Mouse (Mus musculus) retina, postnatal 7 days (tissue): ENCODE results near the gene Apoa4.

ENCODE experiments used
- DNase-seq: peaks from one replicate; pipeline ENCODE4 v3.0.0-alpha.2; 2012; ENCODE audit warnings: low read depth, low spot score

Gene Apoa4

DNA sequence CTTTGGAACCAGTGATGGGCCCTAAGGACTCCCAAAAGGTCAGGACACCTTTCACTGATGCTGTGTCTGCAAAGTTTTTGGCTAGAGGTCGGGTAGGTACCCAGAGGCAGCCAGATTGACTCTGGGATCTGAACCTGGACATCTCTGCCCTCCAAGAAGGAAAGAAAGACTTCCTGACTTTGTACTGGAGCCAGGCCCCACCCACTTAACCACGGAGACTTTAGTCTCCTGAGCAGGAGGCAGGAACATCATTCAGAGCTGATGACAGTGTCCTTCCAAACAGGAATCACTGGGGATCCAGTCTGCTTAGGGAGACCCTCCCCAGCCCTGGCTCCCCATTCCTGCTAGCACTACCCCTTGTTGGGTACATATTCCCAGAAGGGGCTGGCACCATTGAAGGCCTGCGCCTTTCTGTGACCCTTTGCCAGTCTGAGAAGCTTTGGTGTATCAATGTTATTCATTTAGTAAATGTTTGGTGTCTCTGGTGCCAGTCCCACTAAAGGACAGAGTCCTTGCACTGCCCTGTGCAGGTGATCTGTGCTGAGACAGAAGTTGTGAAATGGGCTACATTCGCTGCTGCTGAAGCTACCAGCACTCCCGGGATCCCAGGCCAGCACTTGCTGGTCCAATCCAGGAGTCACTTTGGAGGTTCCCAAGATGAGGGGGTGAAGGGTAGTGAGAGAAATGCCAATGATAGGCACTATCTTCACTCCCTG, 15.4 kb upstream of the Apoa4 start:
- no peak for DNase-seq

- DNase-seq, result no peak
Measured at GRCm38 (mm10) chr9:46227064-46227614, 13.4 kb upstream of the Apoa4 start.

DNA sequence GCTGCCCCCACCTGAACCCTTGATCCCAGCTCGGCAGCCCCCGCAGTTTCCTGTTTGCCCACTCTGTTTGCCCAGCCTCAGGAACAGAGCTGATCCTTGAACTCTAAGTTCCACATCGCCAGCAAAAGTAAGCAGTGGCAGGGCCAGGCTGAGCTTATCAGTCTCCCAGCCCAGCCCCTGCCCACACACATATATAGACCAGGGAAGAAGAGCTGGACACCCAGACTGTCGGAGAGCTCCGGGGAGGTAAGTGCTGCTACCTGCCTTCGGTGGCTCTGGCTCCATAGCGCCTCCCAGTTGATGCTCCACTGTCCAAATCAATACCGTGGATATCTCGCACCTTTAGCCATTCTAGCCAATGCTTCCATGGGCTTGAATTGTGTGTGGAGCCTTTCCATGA, 12.0 kb upstream of the Apoa4 start, which contains the start of gene Apoa1:
Apoa1 (plus strand) TSS at position 90 of the 400 bp plus-strand sequence.
- no peak for DNase-seq

DNA sequence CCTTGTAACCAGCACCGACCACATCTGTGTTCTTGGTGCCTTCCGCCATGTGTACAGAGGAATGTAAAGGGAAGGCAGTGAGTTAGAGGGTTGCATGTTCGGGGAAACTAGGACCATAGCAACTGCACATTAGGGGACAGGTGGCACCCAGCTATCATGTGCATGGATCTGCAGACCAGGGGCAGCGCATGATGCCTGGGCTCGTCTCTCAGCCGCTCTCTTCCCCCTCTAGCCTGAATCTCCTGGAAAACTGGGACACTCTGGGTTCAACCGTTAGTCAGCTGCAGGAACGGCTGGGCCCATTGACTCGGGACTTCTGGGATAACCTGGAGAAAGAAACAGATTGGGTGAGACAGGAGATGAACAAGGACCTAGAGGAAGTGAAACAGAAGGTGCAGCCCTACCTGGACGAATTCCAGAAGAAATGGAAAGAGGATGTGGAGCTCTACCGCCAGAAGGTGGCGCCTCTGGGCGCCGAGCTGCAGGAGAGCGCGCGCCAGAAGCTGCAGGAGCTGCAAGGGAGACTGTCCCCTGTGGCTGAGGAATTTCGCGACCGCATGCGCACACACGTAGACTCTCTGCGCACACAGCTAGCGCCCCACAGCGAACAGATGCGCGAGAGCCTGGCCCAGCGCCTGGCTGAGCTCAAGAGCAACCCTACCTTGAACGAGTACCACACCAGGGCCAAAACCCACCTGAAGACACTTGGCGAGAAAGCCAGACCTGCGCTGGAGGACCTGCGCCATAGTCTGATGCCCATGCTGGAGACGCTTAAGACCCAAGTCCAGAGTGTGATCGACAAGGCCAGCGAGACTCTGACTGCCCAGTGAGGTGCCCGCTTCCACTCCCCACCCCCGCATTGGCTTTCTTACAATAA, 10.7 kb upstream of the Apoa4 start:
- DNase-seq, result peak; percentile 74

- DNase-seq, result no peak
Measured at GRCm38 (mm10) chr9:46230450-46230975, 10.0 kb upstream of the Apoa4 start.

DNA sequence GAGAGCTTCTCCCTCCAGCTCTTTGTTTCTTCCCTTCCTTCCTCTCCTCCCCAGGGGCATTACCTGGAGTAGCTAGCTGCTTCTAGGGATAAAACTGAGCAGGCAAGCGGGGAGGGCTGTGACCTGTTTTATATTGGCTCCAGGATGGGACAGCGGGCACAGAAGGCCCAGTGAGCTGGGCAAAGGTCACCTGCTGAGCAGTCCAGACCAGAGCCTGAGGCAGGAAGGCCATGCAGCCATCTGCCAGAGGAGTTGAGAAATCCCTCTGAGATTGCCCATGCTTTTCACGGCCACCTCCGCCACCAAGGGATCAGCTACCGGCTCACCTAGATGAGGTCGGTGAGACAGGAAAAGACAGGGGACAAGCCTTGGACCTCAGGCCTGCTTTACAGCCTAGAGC, 5.3 kb upstream of the Apoa4 start:
- no peak for DNase-seq

- DNase-seq, result no peak
Measured at GRCm38 (mm10) chr9:46235596-46235648, 5.1 kb upstream of the Apoa4 start, which contains the start of gene Apoc3. Gene Apoc3, minus strand, starts transcription at chr9:46235636.

GRCm38 (mm10) chr9:46235649-46236048, 4.8 kb upstream of the Apoa4 start:
- DNase-seq, result no peak

DNA sequence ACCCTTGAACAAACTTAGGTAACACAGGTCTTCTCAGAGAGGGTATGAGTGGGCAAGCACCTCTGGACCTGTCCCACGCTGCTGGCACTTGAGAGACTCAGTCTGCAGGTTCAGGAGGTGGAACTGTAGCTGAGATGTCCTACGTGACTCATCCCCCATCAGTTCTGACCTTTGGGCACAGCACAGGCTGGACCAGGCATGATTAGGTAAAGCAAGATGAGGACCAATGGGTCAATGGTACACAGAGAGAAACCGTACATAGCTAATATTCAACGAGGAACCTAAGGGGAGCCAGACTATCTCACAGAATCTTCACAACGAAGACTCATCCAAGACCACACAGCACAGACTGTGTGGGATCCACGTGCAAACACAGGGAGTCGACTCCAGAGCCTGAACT, 1.6 kb upstream of the Apoa4 start:
- DNase-seq, result no peak

GRCm38 (mm10) chr9:46241818-46242217, 1.3 kb downstream of the Apoa4 start:
- DNase-seq, result no peak

- DNase-seq, result no peak
Measured at GRCm38 (mm10) chr9:46243122-46243521, 2.6 kb downstream of the Apoa4 start.

DNA sequence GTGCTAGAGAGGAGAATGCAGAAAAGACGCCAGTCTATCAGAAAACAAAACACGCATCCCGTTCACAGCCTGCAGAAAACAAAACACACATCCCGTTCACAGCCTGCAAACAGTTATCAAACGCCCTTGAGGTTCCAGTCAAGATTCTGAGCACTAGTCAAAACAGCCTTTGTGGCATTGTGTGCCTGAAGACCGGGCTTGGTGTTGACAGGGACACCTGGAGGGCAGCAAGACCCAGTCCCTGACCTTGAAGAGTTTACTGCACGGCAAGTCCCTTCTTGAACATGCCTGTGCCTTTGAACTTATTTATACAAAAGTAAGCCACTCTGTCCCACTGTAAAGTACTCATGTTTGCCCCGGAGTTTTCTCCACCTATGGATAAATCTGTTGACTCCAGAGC, 3.1 kb downstream of the Apoa4 start:
- no peak for DNase-seq

- DNase-seq, result peak; percentile 84
Measured at GRCm38 (mm10) chr9:46246752-46247324, 6.3 kb downstream of the Apoa4 start.

GRCm38 (mm10) chr9:46256177-46256576, 15.7 kb downstream of the Apoa4 start:
- DNase-seq, result no peak

- DNase-seq, result no peak
Measured at GRCm38 (mm10) chr9:46256658-46257385, 16.3 kb downstream of the Apoa4 start.

DNA sequence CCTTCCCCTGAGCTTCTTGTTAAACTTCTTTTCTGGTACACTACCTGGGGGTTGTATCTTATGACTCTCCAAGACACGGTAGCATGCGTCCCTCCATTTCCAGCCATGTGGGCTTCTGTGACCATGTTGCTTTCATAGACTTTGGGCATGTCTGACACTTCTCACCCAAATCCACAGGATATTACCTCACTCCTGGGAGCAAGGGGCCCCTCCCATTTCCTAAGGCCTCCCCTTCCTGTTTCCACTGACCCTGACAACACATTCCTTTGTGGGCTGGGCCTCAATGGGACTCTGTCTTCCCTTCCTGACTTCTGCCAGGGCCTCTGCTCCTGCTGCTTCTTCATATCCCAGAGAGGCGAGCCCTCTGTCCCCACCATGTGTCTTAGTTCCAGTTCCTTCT, 17.1 kb downstream of the Apoa4 start:
- DNase-seq, result no peak

- DNase-seq, result no peak
Measured at GRCm38 (mm10) chr9:46259111-46259510, 18.6 kb downstream of the Apoa4 start.

DNA sequence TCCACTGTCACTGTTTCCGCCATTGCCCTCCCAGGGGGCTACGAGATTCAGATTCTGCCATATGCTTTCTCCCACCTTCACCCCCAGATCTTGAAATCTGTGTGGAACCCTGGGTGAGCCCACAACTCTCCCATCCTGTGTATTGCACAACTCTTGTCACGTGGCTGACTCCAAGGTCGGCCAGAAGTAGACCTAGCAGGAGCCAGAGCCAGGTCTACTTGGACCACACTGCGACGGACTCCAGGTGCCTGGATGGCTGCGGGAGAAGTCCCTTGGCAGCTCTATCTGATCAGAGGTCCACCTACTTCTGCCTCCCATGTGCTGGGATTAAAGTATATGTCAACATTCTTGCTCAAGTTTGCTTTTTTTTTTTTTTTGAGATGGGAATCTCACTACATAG, 20.6 kb downstream of the Apoa4 start:
- DNase-seq, result no peak

DNA sequence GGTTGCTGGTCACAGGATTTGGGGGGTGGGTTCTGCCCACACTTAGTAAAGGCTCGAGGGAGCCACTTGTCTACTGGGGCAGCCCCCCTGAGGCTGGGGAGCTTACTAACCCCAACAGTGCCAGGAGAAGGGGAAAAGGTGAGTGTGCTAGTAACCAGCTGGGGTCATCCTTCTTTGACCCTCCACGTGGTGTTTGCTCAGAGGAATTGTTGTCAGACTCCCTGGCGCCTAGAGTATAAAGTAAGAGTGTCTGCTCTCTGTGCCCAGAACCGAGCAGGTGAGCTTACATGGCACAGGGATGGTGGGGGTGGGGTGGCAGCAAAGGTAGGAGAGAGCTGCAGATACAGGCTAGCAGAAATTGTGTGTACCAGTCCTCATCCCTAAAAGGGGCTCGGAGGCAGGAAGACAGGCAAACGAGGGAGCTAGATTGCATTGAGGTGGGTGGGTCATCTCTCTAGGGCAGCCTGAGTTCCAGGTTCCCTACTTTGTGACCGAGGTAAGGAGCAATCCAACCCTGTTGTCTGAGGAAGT, 27.9 kb downstream of the Apoa4 start, which contains the start of gene Apoa5:
Apoa5 (plus strand) TSS at position 291 of the 531 bp plus-strand sequence.
- no peak for DNase-seq

DNA sequence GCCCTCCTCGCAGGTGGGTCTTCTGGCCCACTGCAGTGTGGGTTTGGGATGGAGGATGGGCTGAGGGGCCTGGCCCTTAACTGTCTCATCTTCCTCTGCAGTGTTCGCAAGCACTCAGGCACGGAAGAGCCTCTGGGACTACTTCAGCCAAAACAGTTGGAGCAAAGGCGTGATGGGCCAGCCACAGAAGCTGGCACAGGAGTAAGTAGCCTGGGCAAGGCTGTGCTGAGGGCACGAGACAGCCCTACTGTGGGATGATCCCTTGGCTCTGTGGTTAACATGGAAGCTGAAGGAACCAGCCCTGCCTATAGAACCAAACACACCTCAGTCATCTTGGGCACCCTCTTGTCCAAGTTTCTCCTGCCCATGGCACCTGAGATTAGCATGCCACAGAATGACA, 28.6 kb downstream of the Apoa4 start:
- no peak for DNase-seq

GRCm38 (mm10) chr9:46270782-46271181, 30.3 kb downstream of the Apoa4 start:
- no peak for DNase-seq

DNA sequence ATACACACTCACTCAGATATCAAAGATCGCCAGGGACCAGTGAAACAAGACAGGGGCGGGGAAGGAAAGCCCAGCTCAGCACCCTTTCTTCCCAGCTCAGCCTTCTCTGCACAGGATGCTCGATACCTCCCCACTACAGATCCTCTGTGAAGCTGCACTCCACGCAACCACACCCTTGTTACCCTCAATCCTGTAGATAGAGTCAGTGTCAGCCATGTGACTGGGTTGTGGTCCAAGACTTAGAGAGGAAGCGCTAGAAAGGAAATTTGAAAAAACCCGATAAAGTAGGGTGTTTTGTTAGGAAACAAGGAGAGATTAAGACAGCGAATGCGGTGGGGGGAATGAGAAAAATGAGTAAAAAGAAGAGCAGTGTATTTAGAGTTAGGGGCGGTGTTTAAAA, 31.6 kb downstream of the Apoa4 start:
- no peak for DNase-seq
